Mouse (Mus musculus) adrenal gland, postnatal 10 days (tissue): ENCODE measurements around the gene Pea15a. TPM values are rescaled to one million over a fixed set of nuclear protein-coding genes. Genes with fewer than 3 reads are reported as not detected.

Experiments used
- DNase-seq: peaks from one replicate; pipeline ENCODE4 v3.0.0; 2021; ENCODE audit warnings: mixed read lengths
- total RNA-seq, 2 experiments: library from RNA; stranded (reverse); gene quantifications; 2 replicates each; pipeline ENCODE4 v1.2.3; 2021

The Pea15a gene
- total RNA-seq, 2 experiments from 2014 or later = 65.7 to 80.4 TPM

DNA sequence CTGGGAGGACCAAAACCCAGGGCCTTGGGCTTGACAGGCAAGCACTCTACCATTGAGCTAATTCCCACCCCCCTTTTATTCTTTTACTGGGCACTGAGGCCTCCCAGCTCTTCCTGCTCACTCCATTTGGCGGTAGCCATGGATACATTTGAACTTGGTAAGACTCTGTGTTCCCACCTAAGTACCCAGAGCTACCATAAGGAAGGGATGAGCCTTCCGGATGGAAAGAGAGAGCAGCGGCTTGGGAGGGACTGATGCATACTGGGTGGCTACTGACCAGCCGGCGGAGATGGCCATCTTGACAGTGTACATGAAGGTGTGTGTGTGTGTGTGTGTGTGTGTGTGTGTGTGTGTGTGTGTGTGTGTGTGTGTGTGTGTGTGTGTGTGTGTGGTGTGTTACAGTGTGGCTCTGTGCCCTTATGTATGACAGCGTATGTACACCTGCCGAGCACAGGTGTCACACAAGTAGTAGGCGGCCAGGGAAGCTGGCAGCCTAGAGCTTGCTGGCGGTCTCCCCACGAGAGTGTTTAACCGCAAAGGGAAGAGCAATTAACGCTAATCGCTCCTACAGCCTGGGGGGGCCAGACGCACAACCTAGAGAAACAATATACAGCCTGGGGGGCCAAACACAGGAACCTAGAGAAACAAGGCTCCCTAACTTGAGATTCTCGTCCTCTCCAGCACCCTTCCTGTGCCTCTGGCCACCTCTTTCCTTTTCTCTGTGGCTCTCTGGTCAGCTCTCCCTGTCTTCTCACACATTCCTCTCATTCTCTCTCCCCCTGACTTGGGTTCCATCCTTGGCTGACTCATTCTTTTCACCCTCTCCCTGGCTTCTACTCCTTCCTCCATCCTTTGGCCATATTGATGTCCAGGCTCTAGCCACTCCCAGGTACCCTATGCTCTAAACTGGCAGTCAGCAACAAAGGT is 1.5 kb downstream of the Pea15a start:
- DNase-seq = no peak

DNA sequence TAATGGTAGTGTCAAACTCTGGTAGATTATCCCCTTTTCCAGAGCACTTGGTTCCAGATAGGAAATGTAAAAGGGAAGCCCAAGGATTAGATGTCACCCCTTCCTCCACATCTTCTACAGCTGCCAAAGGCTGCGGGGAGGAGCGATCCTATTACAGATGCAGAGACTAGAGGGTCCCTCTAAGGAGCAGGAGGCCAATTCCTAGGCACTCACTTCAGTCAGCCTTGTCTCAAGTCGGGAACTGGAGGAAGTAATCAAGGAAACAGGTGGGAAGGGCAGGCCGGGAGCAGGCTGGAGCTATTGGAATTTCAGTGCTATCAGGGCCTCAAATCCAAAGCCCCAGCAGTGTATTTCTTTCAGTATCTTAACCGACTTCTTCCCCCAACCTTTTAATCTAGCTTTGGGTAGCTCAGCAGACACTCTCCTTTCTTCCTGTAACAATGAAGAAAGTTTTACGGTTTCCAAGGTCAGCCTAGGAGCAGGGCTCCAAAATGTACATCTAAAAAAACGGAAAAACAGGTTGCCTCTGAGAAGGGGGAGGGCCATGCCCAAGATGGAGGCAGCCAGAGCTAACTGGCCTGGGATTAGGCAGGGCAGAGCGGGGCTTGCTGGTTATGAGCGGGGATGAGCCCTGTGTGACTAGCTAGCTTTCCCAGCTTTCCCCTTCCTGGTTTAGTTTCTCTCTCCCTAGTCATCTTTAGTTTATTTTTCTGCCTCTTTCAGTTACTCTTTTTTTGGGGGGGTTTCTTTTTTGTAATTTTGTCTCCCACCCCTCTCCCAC is 2.4 kb downstream of the Pea15a start:
- DNase-seq = no peak

DNA sequence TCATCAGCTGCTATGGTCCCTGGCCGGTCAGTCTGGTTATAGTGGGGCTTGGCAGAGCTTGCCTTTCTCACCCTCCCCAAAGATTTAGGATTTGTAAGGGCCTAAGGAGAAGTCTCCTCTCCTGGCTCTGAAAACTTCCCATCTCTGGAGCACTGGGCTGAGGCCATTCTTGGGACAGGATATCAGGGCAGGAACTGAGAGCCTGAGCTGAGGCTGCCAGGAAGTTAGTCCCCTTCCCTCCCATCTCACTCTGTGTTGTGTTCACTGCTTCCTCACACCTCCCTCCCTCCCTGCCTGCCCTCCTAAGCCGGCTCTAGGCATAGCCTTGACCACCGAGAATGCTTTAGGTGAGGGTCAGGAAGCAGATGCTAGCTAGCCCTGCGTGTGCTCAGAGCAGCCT is 3.0 kb downstream of the Pea15a start:
- no peak for DNase-seq

DNA sequence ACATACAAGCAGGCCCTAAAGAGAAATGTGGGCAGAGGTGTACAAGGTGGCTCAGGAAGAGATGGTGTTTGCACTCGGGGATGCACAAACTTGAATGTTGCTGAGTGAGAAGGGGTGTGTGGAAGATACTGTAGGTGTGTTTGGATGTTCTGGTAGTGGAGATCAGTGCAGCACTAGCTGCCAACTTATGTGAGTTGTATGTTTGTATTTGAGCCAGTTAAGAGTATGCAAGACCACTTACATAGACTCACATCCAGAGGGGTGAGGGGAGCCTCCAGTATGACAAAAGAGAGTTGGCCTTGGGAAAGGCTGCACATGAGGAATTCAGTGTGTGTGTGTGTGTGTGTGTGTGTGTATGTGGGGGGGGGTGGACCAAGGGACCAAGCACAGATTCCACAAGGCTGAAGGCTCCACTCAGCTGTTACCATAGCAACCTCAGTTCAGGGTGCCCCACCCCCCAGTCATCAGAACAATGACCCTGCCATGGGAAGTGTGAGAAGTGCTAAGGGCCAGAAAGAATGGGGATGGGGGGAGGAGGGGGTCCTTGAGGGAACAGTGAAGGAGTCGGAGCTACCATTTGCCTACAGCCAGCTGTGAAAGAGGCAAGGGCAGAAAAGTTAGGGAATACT is 3.6 kb downstream of the Pea15a start:
- peak; percentile 52 for DNase-seq

DNA sequence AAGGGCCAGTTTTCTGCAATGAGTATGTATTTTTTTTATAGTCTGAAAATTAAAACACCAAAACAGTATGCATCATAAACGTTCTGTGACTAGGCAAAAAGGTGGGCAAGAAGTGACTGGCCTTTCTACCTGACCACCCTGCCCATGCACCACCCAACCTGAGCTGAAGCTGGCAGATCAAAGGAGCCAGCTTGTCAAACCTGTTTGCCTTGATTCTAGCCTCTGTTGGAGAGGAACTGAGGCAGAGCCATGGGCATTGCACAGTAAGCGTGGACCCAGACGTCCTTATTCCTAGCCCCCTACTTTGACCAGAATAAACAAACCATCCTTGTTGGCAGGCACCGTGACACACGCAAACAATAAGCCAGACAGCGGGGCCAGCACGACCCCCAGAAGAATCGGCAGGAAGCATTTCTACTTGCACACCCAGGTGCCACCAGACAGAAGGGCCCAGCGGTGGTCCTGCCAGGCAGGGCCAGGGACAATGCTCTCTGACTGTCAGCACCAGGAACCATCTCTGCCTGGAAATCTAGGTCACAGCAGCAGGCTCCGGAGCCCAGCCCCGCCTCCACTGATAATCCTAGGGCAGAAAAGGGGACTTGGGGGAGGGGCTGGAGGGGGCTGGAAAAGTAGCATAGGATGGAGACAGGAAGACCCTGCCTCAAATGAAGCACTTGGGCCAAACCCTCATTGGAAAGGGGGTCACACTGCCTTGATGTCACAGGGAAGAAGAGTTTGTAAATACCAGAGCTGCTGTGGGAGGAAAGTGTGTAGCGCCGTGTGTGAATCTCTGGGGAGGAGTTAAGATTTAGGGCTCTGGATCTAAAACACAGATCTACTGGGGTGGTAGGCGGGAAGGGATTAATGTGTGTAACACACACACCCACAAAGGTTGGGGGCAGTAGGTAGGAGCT is 4.4 kb downstream of the Pea15a start:
- DNase-seq = peak; percentile 46

DNA sequence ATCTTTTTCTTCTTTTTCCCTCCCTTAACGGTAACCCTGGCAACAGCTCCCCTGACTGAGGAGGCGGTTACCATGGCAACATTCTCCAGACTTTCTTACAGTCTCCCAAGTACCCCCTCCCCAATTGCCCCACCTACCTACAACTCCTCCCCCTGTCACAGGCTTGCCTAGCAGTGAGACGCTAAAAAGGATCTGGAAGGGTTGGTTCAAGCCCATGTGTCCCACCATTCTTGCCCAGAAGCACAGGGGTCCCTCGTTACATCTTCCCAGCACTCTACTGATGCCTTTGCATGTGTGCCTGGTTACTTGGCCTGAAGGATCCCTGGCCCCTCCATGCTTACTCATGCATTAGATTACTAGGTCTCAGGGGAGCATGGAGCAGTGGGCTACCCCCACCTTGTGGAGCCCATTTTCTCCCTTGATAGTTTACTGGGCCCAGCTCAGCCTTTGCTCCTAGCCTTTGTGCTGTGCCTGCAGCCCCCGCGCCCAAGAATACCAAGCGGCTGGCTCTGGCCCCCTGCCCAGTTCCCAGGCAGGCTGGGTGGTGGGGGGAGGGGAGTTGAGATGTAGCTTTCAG is 5.6 kb downstream of the Pea15a start:
- DNase-seq = no peak

DNA sequence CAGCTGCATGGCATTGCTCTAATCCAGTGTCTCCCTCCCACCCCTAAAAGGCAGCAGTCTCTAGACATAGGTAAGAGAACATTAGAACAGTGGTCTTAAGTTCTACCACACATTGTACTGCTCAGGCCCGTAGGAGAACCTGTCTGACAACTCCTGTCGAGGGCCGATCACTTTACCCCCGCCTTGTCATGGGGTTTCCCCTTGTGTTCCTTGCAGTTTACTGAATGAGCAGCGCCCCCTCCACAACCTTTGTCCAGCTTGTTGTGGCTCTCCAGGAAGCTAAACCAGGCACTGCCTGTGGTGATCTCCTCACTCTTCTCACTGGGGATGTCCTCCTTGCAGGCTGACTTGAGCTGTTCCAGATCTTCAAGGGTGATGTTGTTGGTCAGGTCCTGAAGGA is 6.4 kb downstream of the Pea15a start:
- DNase-seq = no peak

DNA sequence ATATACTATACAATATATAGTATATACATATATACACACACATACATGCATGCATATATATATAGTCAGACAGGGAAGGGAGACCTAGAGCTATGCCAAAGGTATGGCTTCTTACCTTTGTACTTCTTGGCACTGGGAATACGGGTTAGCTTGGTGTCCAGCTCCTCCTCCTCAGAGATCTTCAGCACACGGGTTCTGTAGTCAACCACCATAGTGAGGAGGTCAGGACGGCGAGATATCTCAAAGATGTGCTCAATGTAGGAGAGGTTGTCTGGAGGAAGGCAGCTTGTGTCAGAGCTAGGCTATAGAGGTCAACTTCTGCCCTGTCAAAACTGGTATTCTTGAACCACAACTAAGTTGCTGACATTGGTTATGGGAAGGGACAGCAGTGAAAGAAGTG is 7.6 kb downstream of the Pea15a start:
- DNase-seq = no peak

DNA sequence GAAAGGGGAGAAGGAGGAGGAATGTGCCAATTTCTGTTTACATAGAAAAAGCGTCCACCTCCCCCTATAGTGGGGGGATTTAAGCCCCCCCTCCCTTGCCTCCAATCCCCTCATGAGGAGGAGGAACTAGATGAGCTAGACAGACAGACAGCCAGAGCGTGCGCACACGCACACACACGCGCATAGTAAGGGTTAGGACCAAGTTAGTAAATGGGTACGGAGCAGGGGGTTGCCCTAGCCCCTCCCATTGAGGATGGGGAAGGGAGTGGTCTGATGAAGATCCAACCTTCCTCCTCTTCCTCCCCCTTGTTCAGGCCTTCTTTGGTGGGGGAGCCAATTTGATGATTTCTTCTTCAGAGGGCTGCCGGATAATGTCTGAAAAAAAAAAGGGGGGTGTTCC is 8.3 kb downstream of the Pea15a start:
- no peak for DNase-seq

DNA sequence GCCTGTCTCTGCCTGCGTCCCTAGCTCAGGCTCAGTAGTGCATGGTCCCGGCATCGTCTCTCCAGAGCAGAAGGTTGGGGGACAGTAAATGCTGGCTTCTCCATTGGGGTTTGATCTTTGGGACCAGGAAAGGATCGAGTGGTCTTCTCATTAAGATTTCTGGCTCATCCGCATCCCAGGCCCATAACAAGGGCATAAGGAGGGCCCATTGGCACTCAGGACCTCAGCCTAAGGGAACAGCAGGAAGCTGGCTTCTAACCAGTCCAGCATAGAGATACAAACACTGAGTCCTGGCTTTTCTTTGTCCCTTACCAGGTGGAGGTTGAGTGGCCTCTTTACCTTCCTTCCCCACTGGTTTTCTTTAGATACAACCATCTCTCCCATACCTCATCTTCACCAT is 8.8 kb downstream of the Pea15a start:
- DNase-seq = no peak

DNA sequence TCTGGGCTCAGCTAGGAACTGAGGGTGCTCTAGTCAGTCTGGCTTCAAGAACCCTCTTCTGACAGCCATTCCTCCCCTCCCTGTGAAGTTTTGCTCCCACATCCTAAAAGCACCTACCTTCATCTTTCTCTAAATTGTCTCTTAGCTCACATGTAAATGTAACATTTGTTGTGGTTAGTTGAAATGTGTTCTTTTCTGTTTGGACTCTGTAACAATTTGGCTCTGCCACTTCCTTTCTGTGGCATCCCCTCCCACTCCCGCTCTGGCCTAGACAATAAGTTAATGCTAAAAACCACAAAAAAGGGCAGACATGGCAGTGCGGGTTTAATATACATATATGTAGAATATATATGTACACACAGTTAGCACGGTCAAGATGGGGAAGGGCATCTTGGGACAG is 9.5 kb downstream of the Pea15a start:
- DNase-seq = no peak

DNA sequence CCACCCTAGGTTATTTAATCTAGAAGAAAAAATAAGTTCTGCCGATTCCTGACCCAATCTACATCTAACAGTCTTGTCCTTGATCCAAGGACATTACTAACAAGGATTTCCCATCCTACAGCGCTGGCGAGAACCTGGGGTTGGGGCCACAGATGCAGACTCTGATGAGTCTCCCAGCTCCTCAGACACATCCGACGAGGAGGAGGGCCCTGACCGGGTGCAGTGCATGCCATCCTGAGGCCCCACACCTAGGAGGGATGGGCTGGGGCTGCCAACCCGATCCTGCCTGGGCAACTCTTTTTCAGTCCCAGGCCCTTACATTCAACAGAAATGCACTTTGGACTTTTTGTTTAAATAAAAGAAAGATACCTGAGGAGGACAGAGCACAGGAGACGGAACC is 12.2 kb downstream of the Pea15a start:
- no peak for DNase-seq

DNA sequence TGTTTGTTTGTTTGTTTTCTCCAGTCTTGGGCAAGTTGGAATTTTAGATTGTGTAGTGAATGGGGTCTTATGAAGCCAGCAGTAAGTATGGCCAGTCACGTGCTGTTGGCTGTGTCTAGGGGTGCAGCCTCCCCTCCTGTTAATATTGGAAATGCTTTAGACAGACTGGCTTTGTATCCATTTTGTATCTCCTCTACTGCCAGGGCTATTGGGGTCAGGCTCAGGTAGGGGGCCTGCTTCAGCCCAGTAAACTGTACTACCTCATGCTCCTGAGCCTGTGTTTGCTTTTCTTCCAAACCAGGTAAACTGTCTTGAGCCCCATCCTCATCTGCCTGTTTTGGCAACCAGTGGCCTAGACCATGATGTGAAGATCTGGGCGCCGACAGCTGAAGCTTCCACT is 14.4 kb downstream of the Pea15a start:
- DNase-seq = no peak

DNA sequence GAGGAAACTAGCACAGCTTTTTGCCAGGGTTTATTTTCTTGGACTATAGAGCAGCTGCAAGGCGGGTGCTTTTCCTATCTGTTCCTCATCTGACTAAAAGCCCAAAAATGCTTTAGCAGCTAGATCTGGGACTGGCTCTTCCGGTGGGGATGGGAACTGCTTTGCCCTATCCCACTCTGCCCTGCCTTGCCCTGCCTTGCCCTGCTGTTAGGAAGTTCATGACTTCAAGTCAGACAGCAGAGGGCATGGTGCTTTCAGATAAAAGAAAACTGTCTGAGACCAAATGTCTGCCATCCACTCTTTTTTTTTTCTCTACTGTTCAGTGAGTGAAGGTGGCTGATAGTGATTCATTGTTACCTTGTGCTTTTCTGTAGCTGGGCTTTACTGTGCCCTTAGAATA is 15.0 kb downstream of the Pea15a start:
- no peak for DNase-seq

DNA sequence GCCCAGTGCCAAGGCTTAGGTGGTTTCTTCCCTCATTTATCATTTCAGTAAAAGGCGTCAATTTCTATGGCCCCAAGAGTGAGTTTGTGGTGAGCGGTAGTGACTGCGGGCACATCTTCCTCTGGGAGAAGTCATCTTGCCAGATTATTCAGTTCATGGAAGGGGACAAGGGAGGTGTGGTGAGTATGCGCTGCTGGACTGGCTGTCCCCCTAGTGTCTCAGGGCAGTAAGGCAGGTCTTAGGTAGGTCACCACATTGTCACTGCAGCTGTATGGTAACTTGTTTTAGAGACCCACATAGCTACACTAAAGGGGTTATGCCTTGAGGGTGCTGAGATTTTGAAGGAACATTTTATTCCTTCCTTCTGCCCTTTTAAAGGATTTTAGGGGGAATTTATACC is 17.7 kb downstream of the Pea15a start:
- DNase-seq = no peak

DNA sequence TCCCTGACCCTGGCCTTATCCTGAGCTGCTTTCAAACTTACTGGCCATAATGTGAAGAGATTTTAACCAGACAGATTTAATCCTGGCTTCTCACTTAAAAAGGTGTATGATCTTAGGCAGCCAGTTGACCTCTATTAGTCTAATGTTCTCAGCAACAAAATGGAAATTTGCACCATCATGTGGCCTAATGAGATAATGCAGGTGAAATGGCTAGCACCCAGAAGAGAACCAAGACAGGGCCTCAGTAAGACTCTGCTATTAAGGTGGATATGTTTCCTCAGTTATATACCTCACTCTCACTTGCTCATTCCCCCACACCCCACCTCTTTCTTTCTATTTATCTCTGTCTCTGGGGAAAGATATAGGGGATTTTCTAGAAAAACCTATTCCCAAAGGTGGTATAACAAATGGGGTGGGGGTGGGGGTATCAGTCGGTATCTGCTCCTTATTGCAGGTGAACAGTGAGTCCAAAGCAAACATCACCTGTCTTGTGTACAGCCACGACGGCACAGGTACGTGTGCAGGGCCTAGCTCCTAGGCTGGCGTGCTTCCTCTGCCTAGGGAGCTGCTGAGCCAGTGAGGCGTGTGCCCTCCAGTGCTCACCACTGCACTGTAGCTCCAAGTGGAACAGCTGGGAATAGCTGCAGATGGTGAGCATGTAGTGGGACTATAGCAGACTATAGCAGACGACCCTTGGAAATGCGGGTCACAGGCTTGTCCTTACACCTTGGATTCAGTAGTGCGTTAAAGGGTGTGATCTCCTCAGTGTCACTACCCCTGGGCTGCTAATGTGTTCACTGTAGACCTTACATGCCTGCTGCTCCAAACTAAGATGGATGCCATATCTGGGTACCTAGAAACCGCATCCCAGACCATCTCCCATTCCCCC is 20.0 kb downstream of the Pea15a start:
- DNase-seq = no peak

DNA sequence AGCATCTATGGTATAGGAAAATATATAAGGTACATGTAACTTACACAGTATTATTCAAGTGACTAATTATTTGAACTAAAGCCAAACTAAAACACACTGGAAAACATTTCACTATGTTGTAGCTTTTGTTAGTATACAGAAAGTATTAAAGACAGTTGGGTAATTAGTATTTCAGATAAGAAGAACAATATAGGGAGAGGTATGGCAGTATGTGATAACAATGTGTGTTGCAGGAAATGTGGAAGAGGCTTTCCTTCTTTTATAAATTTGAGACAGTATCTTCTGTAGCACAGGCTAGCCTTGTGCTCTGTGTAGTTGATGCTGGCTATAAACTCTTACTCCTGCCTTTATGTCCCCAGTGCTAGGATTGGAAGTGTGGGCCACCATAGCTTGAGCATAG is 22.7 kb downstream of the Pea15a start:
- no peak for DNase-seq

DNA sequence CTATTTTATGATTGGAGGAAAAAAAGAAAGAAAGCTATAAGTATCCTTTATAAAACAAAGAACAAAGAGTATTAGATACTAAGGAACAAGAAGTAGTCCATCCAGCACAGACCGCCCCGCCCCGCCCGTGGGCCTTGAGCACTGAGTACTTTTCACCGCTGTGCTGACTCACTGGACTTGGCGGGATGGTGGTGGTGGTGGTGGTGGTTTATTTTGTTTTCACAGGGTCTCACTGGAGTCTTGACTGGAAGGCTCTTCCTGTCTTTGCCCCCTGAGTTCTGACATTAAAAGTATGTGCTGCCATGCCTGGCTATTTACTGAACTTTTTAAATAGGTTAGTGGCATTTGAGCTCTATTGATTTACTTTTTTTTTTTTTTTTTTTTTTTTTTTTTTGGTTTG is 23.5 kb downstream of the Pea15a start:
- DNase-seq = no peak

DNA sequence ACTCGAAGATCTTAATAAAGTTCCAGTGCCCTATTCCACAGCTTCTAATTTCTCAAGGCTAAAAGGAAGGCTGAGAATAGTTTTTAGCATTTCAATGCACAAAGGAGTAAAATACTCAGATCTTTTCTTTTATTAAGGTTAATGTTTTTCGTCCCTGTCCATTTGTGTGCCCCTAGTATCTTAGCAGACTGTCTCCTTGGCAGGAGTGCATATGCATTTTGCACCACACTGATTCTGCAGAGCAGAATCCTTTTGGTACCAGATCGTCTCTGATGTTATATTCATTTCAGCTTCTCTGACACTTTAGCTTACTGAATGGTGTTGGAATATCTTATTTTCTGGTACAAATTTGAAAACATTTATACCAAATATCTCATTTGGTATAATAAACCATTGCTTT is 24.8 kb downstream of the Pea15a start:
- DNase-seq = no peak

DNA sequence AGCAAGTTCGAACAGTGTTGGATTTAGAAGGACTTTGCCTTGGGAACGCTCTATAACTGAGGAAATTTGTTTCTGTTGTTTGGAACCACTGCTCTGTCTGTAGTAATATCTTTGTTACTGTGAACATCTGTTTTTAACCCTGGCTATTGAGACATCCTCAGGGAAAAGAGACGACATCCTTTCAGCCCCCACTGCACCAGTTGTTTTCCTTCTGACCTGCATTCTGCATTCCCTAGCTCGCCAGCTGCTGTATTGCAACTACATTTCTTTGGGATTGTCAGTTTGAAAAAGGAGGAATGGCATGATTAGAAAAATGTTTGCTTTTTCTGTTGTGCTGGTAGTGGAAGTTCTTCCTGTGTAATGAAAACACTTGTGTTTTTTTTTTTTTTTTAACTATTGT is 25.7 kb downstream of the Pea15a start:
- DNase-seq = no peak

DNA sequence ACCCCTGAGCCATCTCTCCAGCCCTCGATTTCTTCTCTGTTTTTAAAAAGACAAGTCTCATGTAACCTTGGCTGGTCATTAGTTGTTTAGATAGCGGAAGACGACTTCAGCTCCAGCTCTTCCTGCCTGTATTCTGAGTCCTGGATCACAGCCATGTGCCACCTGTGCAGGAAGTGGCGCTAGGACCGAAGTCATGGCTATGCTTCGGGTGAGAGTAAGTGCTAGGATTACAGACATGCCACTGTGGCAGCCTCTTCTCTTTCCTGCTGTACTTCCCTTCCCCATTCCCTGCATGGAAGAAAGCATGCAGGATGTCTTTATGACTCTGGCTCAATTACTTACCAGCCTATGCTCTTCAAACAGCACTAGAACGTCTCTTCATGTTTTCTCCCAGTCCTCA is 27.5 kb downstream of the Pea15a start:
- no peak for DNase-seq
